Mouse (Mus musculus) midbrain, embryonic 14.5 days (tissue): ENCODE measurements around the gene Psmc3ip. TPM values are rescaled to one million over a fixed set of nuclear protein-coding genes. Genes with fewer than 3 reads are reported as not detected.

Experiments
- ATAC-seq: fragments of 200-750 bp; cut with Nextera tagmentation; 2 replicates; pipeline ENCODE4 v1.8.0; 2017; ENCODE audit warnings: moderate number of reproducible peaks, moderate library complexity; ENCODE audit not compliant: low FRiP score, low TSS enrichment
- DNase-seq: peaks from one replicate; pipeline ENCODE4 v3.0.0-alpha.2; 2015
- H3K27ac ChIP-seq: fragments of 300-500 bp; sonication (generic); replicated peaks from 2 replicates; pipeline ENCODE4 v1.5.1; 2014; ENCODE audit warnings: mild to moderate bottlenecking, low read depth, low read length, moderate library complexity
- H3K27me3 ChIP-seq: fragments of 300-500 bp; sonication (generic); 2 replicates; pipeline ENCODE4 v1.6.1; 2014; ENCODE audit warnings: low read length, control low read depth, mixed read lengths; ENCODE audit not compliant: control insufficient read depth, insufficient read depth
- H3K36me3 ChIP-seq: fragments of 300-500 bp; sonication (generic); 2 replicates; pipeline ENCODE4 v1.6.1; 2014; ENCODE audit warnings: low read length, control low read depth; ENCODE audit not compliant: control insufficient read depth, insufficient read depth
- H3K4me1 ChIP-seq: fragments of 300-500 bp; sonication (generic); 2 replicates; pipeline ENCODE4 v1.6.1; 2014; ENCODE audit warnings: mild to moderate bottlenecking, antibody characterized with exemption, low read length, control low read depth; ENCODE audit not compliant: control insufficient read depth, insufficient read depth
- H3K4me2 ChIP-seq: fragments of 300-500 bp; sonication (generic); 2 replicates; pipeline ENCODE4 v1.6.1; 2014; ENCODE audit warnings: mild to moderate bottlenecking, low read length, moderate library complexity
- H3K4me3 ChIP-seq: fragments of 300-500 bp; sonication (generic); replicated peaks from 2 replicates; pipeline ENCODE4 v1.5.1; 2014; ENCODE audit warnings: low read depth, low read length
- H3K9ac ChIP-seq: fragments of 300-500 bp; sonication (generic); replicated peaks from 2 replicates; pipeline ENCODE4 v1.6.1; 2014; ENCODE audit warnings: mild to moderate bottlenecking, low read length, moderate library complexity
- H3K9me3 ChIP-seq: fragments of 300-500 bp; sonication (generic); 2 replicates; pipeline ENCODE4 v1.6.1; 2016; ENCODE audit warnings: low read length, control low read depth, mixed read lengths; ENCODE audit not compliant: control insufficient read depth
- WGBS: fragments of 180-500 bp; shearing (Covaris S2); extraction: QIAGEN DNeasy Blood & Tissue Kit; methylation state at CpG from one replicate; pipeline ENCODE4 v1.1.7; 2014; 5-methylcytosine and 5-hydroxymethylcytosine counted together
- polyA plus RNA-seq: library from polyadenylated mRNA; unstranded; fragments of >200 nt; fragmentation: Nextera tagmentation; extraction: Ambion mirVana; gene quantifications from 2 replicates; pipeline ENCODE4 v1.2.1, GENCODE M21; 2014

Gene Psmc3ip
- polyA plus RNA-seq, 1 experiment from 2014 or later = 19.2 TPM

- Histone ChIP-seq H3K36me3 (peaks cover 23% of the 10 kb centered on the region), H3K4me1 (peaks cover 20% of the 10 kb centered on the region), H3K27ac (peak overlapping the region; percentile 91), H3K27me3 (no peaks in the 10 kb centered on the region), H3K9me3 (no peaks in the 10 kb centered on the region), H3K9ac (peak overlapping the region; percentile 77), H3K4me3 (peak overlapping the region; percentile 88), H3K4me2 (peak overlapping the region; percentile 96)
- DNase-seq (no peak), ATAC-seq (no peak)
- 26% methylated on average over 19 of the region's 19 CpGs for WGBS
These were observed 25.4 kb upstream of the Psmc3ip start for GRCm38 (mm10) chr11:101120545-101121188.

- peak within 1 kb of the TSS; percentile 88 for H3K9ac ChIP-seq
- peak within 1 kb of the TSS; percentile 91 for H3K27ac ChIP-seq
- H3K36me3 ChIP-seq = peaks cover 18% of the 10 kb centered on the region
- H3K4me1 ChIP-seq = peaks cover 20% of the 10 kb centered on the region
- under 1% methylated on average over 61 of the region's 61 CpGs for WGBS
- DNase-seq (peak; percentile 100), ATAC-seq (peak; percentile 96)
- no peaks in the 10 kb centered on the region for H3K9me3 ChIP-seq
- H3K4me3 ChIP-seq = peak within 1 kb of the TSS; percentile 88
- H3K4me2 ChIP-seq = peak within 1 kb of the TSS; percentile 96
- no peaks in the 10 kb centered on the region for H3K27me3 ChIP-seq
These were observed 24.7 kb upstream of the Psmc3ip start, which contains the start of the genes Retreg3 and Tubg1 for GRCm38 (mm10) chr11:101119761-101120544. TSS of gene Retreg3 (minus strand) at chr11:101119893. TSS of gene Tubg1 (plus strand) at chr11:101119938.

- Histone ChIP-seq H3K4me3 (peak overlapping the region; percentile 88), H3K9ac (peak overlapping the region; percentile 88), H3K4me2 (peak overlapping the region; percentile 96), H3K27me3 (no peaks in the 10 kb centered on the region), H3K4me1 (peaks cover 20% of the 10 kb centered on the region), H3K27ac (peak overlapping the region; percentile 91), H3K36me3 (peaks cover 18% of the 10 kb centered on the region), H3K9me3 (no peaks in the 10 kb centered on the region)
- under 1% methylated on average over 39 of the region's 39 CpGs for WGBS
- ATAC-seq (peak; percentile 77), DNase-seq (no peak)
These were observed 24.0 kb upstream of the Psmc3ip start for GRCm38 (mm10) chr11:101119131-101119760.

GRCm38 (mm10) chr11:101118105-101118504 lies 22.9 kb upstream of the Psmc3ip start:
- Histone ChIP-seq H3K4me2 (peak overlapping the region; percentile 96), H3K4me1 (peaks cover 20% of the 10 kb centered on the region), H3K27me3 (no peaks in the 10 kb centered on the region), H3K36me3 (peaks cover 10% of the 10 kb centered on the region; the same call in 1 of the 2 replicates), H3K27ac (no peak overlapping the region), H3K9ac (peak overlapping the region; percentile 88; the same call in 1 of the 2 replicates), H3K4me3 (peak overlapping the region; percentile 88), H3K9me3 (no peaks in the 10 kb centered on the region)
- DNase-seq = no peak
- WGBS = 65% methylated on average over 4 of the region's 4 CpGs
- no peak for ATAC-seq

GRCm38 (mm10) chr11:101115564-101115963 lies 20.3 kb upstream of the Psmc3ip start:
- Histone ChIP-seq H3K4me3 (no peak overlapping the region), H3K27me3 (no peaks in the 10 kb centered on the region), H3K9me3 (no peaks in the 10 kb centered on the region), H3K9ac (no peak overlapping the region), H3K27ac (no peak overlapping the region), H3K4me1 (peaks cover 13% of the 10 kb centered on the region), H3K4me2 (no peak overlapping the region), H3K36me3 (0 out of 2 replicates have a peak, but pooled peaks cover 5% of the 10 kb centered on the region)
- DNase-seq (no peak), ATAC-seq (no peak)
- WGBS = 80% methylated on average over 2 of the region's 2 CpGs

- Histone ChIP-seq H3K36me3 (0 out of 2 replicates have a peak, but pooled peaks cover 4% of the 10 kb centered on the region), H3K4me3 (no peak overlapping the region), H3K4me2 (no peak overlapping the region), H3K9ac (no peak overlapping the region), H3K9me3 (no peaks in the 10 kb centered on the region), H3K27me3 (no peaks in the 10 kb centered on the region), H3K27ac (no peak overlapping the region), H3K4me1 (no peaks in the 10 kb centered on the region)
- 93% methylated on average over 3 of the region's 3 CpGs for WGBS
- DNase-seq (no peak), ATAC-seq (no peak)
These were observed 16.9 kb upstream of the Psmc3ip start for GRCm38 (mm10) chr11:101112186-101112585.

- no peaks in the 10 kb centered on the region for H3K27me3 ChIP-seq
- no peaks in the 10 kb centered on the region for H3K4me1 ChIP-seq
- ATAC-seq (no peak), DNase-seq (no peak)
- WGBS = 92% methylated on average over 4 of the region's 4 CpGs
- H3K27ac ChIP-seq = no peak overlapping the region
- H3K4me3 ChIP-seq = no peak overlapping the region
- H3K9me3 ChIP-seq = no peaks in the 10 kb centered on the region
- H3K4me2 ChIP-seq = no peak overlapping the region
- no peak overlapping the region for H3K9ac ChIP-seq
- H3K36me3 ChIP-seq = no peaks in the 10 kb centered on the region
These were observed 15.9 kb upstream of the Psmc3ip start for GRCm38 (mm10) chr11:101111178-101111577.

GRCm38 (mm10) chr11:101110708-101111107 lies 15.5 kb upstream of the Psmc3ip start:
- H3K4me1 ChIP-seq = no peaks in the 10 kb centered on the region
- no peak overlapping the region for H3K27ac ChIP-seq
- no peak overlapping the region for H3K9ac ChIP-seq
- H3K27me3 ChIP-seq = no peaks in the 10 kb centered on the region
- DNase-seq = no peak
- no peak for ATAC-seq
- 71% methylated on average over 5 of the region's 5 CpGs for WGBS
- H3K36me3 ChIP-seq = no peaks in the 10 kb centered on the region
- H3K4me2 ChIP-seq = no peak overlapping the region
- H3K9me3 ChIP-seq = no peaks in the 10 kb centered on the region
- no peak overlapping the region for H3K4me3 ChIP-seq
